ENCODE assay signal across 9 mouse cellular contexts in genomic region chr5:53490697-53491099, GRCm38 (mm10). TPM values are rescaled to one million over a fixed set of nuclear protein-coding genes. Genes with fewer than 3 reads are reported as not detected.
DNase-seq lines count a peak whose midpoint lies in the region; ATAC-seq lines count a peak whose summit lies in the region.
"Had no signal": no experiment of that assay in that cellular context is flagged by ENCODE, and none has a peak within 500 bp of the region (broad histone marks: within the 10 kb centered on the region; RNA-seq: fewer than 3 reads in every experiment).

No protein-coding gene starts in this region.

- DNase-seq in urinary bladder, postnatal 36 days (ENCODE audit: low spot score in 2 of 2), result peak; percentile 37 to 43
- no peak for DNase-seq in urinary bladder, postnatal 10 days (ENCODE audit: low spot score)
- DNase-seq in adrenal gland, adult 8-10 months, result peak; percentile 69
- DNase-seq in frontal cortex, postnatal 10 days (ENCODE audit: low spot score in 2 of 2), result no peak
- DNase-seq in cerebellum, postnatal 4 days (ENCODE audit: low spot score in 2 of 2), result no peak
- DNase-seq in kidney, postnatal 25 days, result no peak
- no peak for DNase-seq in cerebellum, postnatal 36 days
- DNase-seq: liver, embryonic 13.5 days had no signal

- peak; percentile 94 for ATAC-seq in inflammation-experienced regulatory T-cells, adult 6 months

RNA-seq across cellular contexts. Expression of gene Rbpj, which starts 24.7 kb away (rescaled TPM):
- 10 to 100 TPM; 37.6 to 53.7 (median 46.0) TPM for total RNA-seq in adrenal gland, adult 8-10 months (2022)
- polyA plus RNA-seq in inflammation-experienced regulatory T-cells, adult 6 months (2017; shearing (Covaris generic)), result 10 to 100 TPM; 52.1 to 67.1 (median 63.0) TPM

Comparison
In these comparisons a context has a peak if more than half of its experiments do, and no peak if none do; other contexts are left out.
1. DNase-seq: peak in urinary bladder, postnatal 36 days (2 of 2) and adrenal gland, adult 8-10 months (single experiment); none in urinary bladder, postnatal 10 days (single experiment), frontal cortex, postnatal 10 days (0 of 2), cerebellum, postnatal 4 days (0 of 2), kidney, postnatal 25 days (0 of 2) and cerebellum, postnatal 36 days (0 of 2).